Mouse (Mus musculus) frontal cortex, postnatal 25 days (tissue): Measurements from ENCODE around the gene Cnot3.
"Not testable (repeated sequence)": the region's sequence is repeated elsewhere in the genome, so short reads cannot be mapped to it uniquely, and the experiment has no call there.

Experiments used
- DNase-seq, 2 experiments: peaks; one replicate each; pipeline ENCODE4 v3.0.0; 2022; ENCODE audit warnings: low spot score in 2 of 2

Gene Cnot3

DNA sequence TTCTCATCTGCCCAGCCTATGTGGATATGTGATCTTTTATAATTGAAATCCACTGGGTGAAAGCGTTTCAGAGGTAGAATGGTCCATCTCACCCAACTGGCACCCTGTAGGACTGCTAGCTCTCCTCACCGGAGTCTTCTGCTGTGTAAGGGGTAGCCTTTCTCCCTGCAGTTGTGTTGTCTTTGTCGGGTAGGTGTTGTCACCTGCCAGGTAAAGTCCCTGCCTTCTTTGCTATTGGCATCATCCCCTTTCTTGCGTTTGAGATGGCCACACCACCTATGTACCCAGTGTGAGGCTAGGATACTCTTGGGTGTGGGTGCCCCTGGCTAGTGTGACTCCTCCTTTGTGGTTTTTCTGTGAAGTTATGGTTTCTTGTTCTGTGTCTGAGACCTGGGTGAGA is 1.6 kb downstream of the Cnot3 start:
- no peak for DNase-seq

GRCm38 (mm10) chr7:3656966-3657365 is 11.9 kb downstream of the Cnot3 start:
- no peak for DNase-seq

DNA sequence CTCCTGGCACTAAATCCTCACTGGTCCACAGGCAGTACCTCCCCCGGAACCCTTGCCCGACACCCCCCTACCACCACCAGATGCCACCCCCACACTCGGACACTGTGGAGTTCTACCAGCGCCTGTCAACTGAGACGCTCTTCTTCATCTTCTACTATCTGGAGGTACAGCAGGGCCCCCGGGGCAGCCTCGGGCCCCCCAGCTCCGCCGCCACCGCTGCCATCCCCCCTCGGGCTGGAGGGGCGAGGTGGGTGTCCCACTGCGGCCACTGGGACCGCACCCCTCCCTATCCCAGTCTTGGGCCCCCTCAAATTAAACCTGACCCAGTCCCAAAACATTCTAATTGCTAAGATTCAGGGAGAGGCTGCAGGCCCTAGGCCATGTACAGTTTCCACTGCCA is 13.5 kb downstream of the Cnot3 start:
- no peak for DNase-seq

DNA sequence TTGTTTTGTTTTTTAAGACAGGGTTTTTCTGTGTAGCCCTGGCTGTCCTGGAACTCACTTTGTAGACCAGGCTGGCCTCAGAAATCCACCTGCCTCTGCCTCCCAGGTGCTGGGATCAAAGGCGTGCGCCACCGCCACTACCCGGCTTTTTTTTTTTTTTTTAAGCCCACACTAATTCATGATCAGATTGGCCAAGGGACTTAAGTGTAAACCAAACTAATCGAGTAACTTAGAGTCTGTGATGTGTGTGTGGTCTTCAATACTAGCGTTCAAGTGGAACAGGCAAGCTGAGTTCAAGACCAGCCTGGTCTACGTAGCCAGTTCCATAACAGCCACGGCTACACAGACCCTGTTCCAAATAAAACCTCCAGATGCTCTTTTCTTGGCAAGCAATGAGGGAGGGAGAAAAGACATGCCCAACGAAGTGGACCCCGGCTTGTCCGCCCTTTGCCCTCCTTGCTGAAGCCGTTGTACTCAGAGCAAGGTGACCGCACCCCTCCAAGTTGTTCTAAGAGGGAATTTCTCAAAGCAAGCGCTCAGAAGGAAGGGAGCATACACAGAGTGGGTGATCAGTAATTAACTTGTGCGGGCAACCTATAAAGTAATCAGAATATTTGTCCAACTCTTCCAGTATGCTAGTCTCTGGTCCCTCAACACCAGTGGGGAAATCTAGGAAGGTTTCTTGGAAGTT is 19.6 kb downstream of the Cnot3 start:
- no peak for DNase-seq

- peak; percentile 92 to 95 for DNase-seq
These were observed 20.4 kb downstream of the Cnot3 start, which contains the start of gene Leng1 for GRCm38 (mm10) chr7:3665215-3666114. Gene Leng1 (minus strand): TSS chr7:3665840.

DNA sequence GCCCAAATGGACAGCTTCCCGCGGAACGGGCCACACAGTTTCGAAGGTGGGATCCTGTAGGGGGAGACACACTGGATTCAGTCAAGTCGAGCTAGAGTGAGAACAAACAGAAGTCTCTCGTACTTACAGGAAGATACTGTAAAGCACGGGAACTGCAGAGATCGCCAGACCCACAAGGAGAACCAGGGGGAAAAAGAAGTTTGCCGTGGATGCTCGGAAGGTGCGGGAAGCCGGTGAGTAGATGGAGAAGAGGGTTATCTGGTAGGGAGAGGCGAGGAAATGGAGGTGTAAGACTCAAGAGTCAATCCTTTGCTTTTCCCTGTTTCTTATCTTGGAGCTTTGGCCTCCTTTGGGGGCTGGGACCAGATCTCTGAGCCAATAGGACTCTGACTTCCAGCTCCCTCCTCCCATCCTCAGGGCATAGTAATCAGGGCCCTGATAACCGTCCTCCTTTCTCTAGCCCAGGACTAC is 21.9 kb downstream of the Cnot3 start:
- DNase-seq: no peak

DNA sequence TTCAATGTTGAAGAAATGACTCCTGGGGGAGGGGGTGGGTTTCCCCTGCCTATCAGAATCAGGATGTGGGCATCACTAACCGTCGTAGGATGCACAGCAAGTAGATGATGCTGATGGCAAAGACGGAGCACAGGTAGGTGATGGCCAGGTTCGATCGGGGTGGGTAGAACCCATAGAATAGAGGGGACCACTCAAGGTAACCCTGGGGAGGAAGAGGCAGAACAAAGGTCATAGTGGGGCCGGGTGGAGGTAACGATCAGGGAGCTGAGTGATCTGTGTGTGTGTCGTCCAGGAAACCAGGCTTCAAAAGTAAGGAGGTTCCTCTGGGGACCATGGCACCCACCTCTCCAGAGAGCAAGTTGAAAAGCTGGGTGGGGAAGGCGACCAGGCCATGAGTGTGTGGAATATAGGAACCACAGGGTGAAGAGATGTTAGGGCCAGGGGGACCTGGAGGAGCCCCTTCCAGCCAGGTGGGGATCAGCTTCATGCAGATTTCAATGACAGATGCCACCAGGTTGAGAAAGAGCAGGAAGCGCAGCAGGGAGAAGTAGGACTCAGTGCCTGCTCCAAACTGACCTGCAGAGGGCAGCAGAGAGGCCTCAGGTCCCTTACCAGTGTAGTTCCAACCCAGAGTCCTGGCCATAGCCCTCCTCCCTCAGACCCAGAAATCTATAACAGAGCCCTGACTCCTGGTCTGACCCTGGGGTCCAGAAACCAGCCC is 29.6 kb downstream of the Cnot3 start:
- peak; percentile 71 to 74 for DNase-seq

DNA sequence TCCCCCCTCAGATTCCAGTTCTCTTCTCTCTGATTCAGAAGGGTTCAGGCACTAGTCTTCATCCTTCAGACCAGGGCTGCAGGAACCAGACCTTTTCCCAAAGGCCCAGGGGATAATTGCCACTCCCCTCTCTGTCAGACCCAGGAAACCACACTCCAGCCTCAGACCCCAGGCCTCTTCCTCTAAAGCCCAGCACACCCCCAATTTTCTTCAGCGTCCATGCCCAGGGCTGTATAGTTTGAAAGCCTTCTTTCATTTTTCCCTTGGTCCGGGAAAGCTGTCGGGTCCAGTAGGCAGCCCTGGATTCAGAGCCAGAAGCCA is 30.1 kb downstream of the Cnot3 start:
- DNase-seq: no peak

GRCm38 (mm10) chr7:3676371-3676770 is 31.3 kb downstream of the Cnot3 start:
- DNase-seq: no peak

GRCm38 (mm10) chr7:3677342-3677741 is 32.3 kb downstream of the Cnot3 start, which contains the start of gene Tmc4:
Gene Tmc4 (minus strand): TSS chr7:3677553.
- DNase-seq: no peak

DNA sequence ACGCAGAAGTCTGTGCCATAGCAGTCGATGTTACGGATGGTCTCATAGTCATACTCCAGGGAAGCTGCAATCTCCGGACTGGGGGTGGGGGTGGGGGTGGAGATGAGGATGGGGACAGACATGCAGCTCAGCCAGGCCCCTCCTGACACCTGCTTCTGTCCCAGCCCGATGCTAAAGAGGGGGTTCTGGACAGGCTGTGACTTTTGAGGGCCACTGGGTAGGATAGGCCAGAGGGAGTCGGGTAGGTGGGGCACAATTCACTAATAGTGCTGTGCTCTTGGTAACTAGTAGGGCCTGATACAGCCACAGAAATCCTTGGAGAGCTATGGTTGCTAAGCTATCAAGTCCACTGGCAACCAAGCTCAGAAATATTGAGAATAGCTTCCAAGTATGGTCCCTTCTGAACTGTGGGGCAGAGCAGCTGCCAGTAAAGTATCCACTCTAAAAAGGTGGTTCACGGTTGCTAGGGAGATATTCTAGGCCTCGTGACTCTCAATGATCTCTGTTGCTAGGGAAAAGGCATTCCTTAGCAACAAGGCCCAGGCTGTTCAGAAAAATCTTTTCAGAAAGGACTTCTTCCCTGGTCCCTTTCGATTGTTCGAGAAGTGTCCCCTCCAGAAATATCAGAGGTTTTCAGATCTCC is 39.0 kb downstream of the Cnot3 start:
- DNase-seq: no peak

DNA sequence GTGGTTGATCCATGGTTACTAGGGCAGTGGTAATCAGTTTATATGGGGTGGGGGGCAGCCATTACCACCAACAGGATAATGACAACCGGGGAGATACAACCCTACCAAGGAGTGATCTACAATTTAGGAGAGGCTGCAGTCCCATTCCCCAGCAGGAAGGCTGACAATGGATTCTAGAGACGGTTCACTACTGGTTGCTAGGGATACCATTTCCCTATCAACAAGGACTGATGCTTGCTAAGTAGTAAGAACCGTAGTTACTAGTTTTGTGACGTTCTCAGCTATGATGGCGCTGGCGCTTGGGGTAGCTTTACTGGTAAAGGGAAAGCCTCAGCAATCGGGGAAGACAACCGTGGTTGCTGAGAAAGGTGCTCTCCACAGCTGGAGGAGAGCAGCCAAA is 39.6 kb downstream of the Cnot3 start:
- no peak for DNase-seq

DNA sequence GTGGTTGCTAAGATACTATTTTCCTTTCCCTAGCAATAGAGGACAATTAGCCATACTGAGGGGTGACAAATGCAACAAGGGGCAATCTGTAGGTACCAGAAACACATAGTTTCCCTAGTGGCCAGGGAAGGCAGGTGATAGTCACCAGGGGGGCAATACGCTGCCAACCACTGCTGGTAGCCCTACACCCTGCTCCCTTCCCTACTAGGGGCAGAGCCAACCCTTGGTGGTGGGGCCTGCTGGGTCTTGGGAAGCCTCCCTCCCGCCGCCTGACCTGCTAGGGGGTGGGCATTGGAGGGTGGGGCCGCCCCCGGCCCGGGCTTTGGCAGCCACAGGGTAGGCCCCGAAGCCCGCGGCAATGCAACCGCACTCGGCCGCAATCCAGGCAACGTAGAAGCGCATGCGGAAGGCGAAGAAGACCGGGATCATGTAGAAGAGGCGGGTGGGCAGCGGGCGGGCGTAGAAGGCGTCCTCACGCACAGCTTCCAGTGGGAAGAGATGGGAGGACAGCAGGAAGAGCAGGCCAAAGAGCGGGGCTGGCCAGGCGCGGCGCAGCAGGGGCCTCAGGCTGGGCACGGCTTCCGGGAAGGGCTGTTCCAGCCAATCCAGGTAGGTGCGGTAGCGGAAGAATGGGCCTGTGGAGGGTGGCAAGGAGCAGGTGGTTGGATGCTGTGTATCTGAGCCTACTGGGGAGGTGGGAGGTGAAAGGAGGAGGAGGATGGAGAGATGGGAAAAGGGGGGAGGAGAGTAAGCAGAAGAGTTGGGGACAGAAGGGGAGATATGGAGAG is 40.5 kb downstream of the Cnot3 start:
- no peak for DNase-seq

DNA sequence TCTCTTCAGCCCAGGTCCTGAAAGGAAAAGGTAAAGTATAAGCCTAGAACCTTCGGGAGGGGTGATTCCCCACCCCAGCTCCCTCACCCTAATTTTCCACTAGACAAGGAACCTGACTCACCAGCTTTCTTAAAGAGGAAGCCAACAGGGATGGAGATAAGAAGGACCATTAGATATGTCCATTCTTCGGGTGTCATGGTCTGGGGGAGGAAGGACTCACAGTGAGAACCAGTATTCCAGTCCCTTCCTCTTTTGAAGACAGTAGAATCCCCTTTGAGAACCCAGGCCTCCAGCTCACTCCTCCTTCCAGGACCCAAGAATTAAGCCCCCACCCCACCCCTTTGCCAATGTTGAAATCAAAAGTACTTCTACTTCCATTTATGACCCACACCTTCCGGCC is 46.9 kb downstream of the Cnot3 start:
- DNase-seq: no peak

- no peak for DNase-seq
These were observed 47.4 kb downstream of the Cnot3 start, which contains the start of gene Tsen34 for GRCm38 (mm10) chr7:3692382-3692986. Gene Tsen34 (plus strand): TSS chr7:3692863.

DNA sequence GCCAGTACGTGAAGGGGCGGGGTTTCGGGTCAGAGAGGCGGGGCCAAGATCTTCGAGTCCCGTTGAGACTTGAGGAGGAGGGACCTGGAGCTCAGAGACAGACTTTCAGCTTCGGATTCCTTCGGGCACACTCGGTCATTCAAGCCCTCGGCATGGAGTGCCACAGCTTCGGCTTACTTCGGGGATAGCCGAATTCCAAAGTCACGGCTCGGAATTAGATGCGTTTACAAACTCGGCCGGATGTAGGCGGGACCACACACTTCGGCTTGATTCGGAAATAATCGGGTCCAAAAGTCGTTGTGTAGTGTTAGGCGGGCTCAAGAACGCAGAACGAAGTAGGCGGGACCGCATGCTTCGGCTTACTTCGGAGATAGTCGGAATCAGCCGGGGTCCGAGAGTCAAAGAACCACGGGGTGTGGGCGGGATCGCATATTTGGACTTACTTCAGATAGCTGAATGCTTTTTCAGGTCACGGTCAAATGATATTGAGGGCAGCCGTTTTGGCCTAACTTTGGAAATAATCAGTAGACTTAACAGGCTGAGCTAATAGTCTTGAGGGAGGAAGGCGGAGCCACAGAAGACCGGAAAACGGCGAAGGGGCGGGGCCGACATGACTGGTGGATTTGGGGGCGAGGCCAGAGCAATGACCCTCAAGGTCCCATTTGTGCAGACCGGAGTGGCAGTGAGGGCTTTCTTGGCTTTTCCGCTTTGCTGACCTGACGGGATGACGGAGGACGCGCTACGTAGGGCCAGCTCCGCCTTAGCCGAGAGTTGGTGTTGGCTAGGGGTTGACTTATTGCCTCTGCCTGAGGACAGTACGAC is 48.1 kb downstream of the Cnot3 start, which contains the start of gene Mboat7:
Mboat7 (minus strand) TSS at position 537 of the 822 bp plus-strand sequence.
- peak; percentile 96 for DNase-seq

DNA sequence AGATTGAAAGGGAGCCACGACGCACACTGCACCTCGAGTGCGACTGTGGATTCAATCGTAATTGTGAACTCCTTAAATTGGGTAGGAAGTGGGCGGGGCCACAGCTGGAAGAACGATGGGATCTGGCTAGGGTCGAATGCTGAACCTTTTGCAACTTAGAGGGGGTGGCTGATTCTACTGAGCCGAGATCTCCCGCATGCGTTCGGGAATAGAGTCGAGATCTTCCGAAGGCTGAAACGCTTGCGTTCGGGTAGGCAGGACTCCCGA is 48.7 kb downstream of the Cnot3 start:
- DNase-seq: no peak

GRCm38 (mm10) chr7:3694076-3694948 is 49.2 kb downstream of the Cnot3 start:
- DNase-seq: peak in 1 of 2 experiments; percentile 47

- not testable (repeated sequence) for DNase-seq
These were observed 49.9 kb downstream of the Cnot3 start for GRCm38 (mm10) chr7:3694949-3695305.
